Mouse (Mus musculus) activated CD4-positive, CD25-positive, alpha-beta regulatory T cell, adult 4 months (primary cell): Measurements from ENCODE around the gene Plcxd3. TPM values are rescaled to one million over a fixed set of nuclear protein-coding genes. Genes with fewer than 3 reads are reported as not detected.

Experiments
- ATAC-seq: one replicate; pipeline ENCODE4 v1.8.0; 2017
- polyA plus RNA-seq, 2 experiments: library from polyadenylated mRNA; unstranded; fragments of 100-300 nt; shearing (Covaris generic); gene quantifications; one replicate each; pipeline ENCODE4 v1.2.1; 2017

Gene Plcxd3
- not detected for polyA plus RNA-seq

GRCm38 (mm10) chr15:4375423-4376220 lies at the start of gene Plcxd3:
Gene Plcxd3, plus strand, starts transcription at chr15:4375491.
- ATAC-seq = no peak

- ATAC-seq = no peak
Measured at GRCm38 (mm10) chr15:4331867-4332266, 43.4 kb upstream of the Plcxd3 start.

GRCm38 (mm10) chr15:4341620-4342019 lies 33.7 kb upstream of the Plcxd3 start:
- ATAC-seq = no peak

- no peak for ATAC-seq
Measured at GRCm38 (mm10) chr15:4348816-4349553, 26.3 kb upstream of the Plcxd3 start.

GRCm38 (mm10) chr15:4356397-4356796 lies 18.9 kb upstream of the Plcxd3 start:
- ATAC-seq = no peak

- ATAC-seq = no peak
Measured at GRCm38 (mm10) chr15:4357706-4358105, 17.6 kb upstream of the Plcxd3 start.

DNA sequence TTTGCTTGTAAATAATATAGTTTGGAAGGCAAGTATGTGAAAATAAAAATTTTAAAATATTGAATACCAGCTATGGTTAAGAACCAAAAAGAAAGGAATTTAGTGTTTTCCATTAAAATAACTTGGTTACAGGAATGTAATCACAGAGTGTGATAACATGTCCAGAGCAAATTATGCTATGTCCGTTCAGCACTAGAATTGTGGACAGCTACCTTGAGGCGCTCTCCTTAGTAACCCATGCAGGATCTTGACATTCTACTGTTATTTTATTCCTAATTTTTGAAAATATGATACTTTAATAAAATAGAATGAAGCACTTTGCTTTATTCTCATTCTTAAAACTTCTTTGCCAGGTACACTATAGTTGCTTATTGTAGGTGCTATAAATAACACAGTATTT lies 7.5 kb upstream of the Plcxd3 start:
- ATAC-seq = no peak

DNA sequence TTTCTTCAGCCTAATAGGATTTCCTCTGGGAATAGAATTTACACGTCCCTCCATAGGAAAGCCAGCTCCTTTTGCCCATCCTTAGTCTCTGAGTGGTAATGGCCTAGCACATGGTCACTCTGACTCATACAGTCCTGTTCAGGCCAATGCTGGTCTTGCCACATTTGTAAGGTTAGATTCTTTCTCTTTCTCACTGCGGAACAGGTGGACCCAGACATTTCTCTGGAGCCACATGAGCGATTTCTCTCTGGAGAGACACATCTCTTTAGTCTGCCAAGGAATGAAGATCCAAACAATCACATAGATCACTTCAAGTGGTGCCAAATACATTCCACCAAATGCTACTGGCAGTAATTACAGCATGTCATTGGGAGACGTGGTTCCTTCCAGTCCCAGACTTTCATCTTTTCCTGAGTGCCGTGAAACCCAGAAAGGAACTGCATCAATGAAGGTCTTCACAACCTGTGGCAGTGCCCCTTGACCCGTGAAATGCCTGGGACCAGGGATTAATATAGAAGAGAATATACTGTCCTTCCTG lies 769 bp upstream of the Plcxd3 start:
- ATAC-seq = no peak

- no peak for ATAC-seq
Measured at GRCm38 (mm10) chr15:4375031-4375422, 264 bp upstream of the Plcxd3 start.

DNA sequence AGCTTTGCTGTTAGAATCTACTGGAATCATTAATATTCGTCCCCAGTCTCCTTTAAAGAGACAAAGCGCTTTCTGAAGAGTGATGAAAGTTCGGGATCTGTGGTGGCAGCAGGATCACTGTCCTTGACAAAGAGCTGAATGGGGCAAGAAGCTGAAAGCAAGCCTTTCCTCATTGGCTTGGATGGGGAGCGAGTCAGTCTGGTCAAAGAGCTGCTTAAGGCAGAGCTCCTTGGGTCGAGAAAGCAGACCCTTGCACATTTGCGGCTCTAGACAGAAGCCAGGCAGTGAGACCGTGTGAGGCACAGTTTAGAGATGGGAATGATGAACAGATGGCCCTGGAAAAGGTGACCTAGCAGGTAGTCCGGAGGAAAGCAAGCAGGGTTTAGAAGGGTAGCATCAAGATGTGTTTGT lies 935 bp downstream of the Plcxd3 start:
- no peak for ATAC-seq

DNA sequence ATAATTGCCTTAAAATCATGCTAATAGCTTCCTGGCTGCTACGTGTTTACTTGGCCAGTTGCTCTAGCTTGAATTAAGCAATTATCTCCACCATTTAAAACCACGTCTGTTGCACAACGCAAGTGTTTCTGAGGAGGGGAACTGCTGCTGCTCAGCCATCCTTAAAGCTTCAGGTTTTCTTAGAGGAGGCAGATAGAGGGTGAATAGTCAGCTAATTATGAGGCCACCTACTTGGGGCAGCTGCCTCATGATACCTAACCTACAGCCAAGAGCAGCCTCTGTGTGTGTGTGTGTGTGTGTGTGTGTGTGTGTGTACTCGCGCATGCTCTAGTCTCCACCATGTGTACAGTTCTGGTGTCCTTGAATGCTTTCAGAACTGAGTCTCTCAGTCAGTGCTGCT lies 3.5 kb downstream of the Plcxd3 start:
- ATAC-seq = no peak

DNA sequence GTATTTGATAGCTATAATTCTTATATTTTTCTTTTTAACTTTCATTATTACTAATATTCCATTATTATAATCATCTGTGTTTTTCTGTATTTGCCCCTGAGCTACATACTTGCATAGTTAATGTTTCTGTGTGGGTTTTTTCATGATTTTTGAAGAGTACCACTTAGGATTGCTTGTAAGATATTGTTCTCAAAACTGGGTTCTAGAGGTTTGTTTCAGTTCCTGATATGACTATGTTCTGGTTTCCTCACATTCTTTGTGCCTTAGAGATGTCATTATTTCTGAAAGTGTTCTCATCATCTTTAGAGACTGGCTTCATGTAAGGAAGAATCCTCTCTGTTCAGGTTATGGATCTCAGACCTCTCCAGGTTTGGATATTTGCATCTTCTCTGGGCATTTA lies 12.5 kb downstream of the Plcxd3 start:
- no peak for ATAC-seq

- no peak for ATAC-seq
Measured at GRCm38 (mm10) chr15:4400096-4400495, 24.8 kb downstream of the Plcxd3 start.

GRCm38 (mm10) chr15:4411333-4411732 lies 36.0 kb downstream of the Plcxd3 start:
- no peak for ATAC-seq

DNA sequence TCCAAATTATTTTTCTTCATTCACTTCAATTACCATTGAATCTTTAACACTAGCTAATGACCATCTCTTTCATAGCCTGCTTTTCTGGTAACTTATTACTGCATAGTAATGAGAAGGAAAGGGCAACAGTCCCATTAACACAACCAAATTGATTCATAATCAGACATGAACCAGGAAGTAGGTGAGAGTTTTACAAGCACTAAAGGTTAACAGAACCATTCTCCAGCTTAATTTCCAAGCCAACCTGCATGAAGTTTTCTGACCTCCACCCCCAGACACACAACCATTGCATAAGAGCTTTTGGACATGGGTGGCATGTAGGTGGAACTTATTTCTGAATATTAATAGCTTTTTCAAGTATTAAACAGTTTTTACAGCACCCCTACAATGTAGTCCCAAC lies 64.8 kb downstream of the Plcxd3 start:
- ATAC-seq = no peak

DNA sequence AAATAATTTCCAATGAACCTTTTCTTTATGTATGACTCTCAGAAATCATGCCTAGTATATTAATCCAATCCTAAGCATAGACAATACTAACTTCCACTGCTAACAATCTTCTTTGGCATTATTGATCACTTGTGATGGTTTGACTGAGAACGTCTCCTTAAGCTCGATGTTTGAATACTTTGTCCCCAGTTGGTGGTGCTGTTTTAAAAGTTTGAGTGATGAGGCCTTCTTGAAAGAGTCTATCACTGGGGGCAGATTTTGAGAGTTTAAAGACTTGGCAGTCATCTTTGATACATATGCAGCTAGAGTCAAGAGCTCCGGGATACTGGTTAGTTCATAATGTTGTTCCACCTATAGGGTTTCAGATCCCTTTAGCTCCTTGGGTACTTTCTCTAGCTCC lies 120.9 kb downstream of the Plcxd3 start:
- no peak for ATAC-seq

DNA sequence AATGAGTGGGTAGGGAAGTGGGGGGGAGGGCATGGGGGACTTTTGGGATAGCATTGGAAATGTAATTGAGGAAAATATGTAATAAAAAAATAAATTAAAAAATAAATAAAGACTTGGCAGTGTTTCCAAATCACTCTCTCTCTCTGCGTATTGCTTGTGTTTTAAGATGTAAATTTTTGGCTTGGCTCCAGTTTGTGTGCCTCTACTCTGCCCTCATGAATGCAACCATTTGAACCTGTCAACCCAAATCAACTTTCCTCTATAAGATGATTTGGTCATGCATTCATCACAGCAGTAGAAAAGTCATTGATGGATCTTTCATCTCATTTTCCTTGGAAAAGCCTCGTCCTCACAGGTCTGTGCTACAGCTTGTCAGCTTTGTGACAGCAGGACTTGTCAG lies 121.7 kb downstream of the Plcxd3 start:
- ATAC-seq = no peak

DNA sequence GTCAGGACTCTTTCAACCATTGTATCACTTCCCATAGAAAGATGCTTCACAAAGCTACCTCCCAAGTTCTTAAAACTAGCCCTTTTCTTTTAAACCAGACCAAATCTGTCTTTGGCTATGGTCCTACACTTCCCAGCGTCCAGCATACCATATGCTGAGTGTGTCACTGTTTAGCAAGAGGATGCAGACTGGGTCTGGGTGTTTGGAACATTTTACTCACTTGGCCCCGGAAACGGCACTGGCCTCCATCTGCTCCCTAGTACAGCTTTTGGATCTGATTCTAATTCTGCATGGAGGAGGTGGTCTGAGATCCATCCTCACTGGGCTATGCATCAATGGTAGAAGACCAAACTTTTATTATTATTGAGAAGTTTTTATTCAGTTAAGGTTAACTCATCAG lies 122.7 kb downstream of the Plcxd3 start:
- no peak for ATAC-seq

- no peak for ATAC-seq
Measured at GRCm38 (mm10) chr15:4503366-4503765, 128.1 kb downstream of the Plcxd3 start.

GRCm38 (mm10) chr15:4503826-4504225 lies 128.5 kb downstream of the Plcxd3 start:
- no peak for ATAC-seq

DNA sequence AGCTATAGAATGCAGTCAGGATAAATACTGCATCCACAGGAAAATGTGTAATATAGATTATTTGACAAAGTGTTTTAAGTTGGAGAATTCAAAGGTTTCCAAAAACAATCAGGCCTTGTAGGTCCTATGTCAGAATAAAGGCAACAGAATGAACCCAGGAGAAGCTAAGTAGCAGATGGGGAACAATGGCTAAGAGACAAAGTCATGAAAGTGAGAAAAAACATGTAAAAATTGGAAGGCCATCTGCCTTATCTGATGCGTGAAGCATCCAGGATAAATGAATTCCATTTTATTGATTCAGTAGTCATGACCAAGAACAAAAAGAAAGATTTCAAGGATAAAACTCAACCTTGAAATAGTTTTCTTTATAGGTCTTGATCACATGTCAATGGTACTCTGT lies 139.4 kb downstream of the Plcxd3 start:
- no peak for ATAC-seq

GRCm38 (mm10) chr15:4524598-4524997 lies 149.3 kb downstream of the Plcxd3 start:
- ATAC-seq = no peak

- no peak for ATAC-seq
Measured at GRCm38 (mm10) chr15:4533700-4534099, 158.4 kb downstream of the Plcxd3 start.

DNA sequence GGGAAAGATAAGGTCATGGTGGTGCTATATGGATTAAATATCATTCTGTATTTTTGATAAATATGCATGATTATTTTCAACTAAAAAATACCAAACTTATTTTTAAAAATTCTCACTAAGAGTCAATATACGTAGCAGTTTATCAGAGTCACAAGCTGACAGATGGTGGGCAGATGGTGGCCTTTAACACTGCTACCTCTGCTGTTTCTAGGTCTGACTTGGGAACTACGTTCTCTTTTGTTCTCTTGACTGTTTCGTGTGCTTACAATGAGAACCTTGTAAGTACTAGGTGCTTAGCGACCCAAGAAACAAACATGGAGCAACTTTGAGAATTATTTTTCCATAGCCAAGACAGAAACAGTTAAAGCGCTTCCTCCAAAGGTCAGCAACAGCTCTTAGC lies 183.8 kb downstream of the Plcxd3 start:
- no peak for ATAC-seq
